Mouse (Mus musculus) kidney, adult 2 months (tissue): ENCODE data around the gene Fbxw25. TPM values are rescaled to one million over a fixed set of nuclear protein-coding genes. Genes with fewer than 3 reads are reported as not detected.
"Not testable (repeated sequence)": the region's sequence is repeated elsewhere in the genome, so short reads cannot be mapped to it uniquely, and the experiment has no call there.

Source experiments
- DNase-seq: peaks from one replicate; pipeline ENCODE4 v3.0.0; 2021
- H3K27ac ChIP-seq: fragments of 200-500 bp; 2 replicates; pipeline ENCODE4 v1.5.1; 2012; ENCODE audit warnings: low read depth, low read length, control low read depth, inconsistent platforms; ENCODE audit not compliant: insufficient read depth
- H3K27me3 ChIP-seq: fragments of 200-500 bp; replicated peaks from 2 replicates; pipeline ENCODE4 v1.6.1; 2012; ENCODE audit warnings: mild to moderate bottlenecking, moderate library complexity, low read length, inconsistent platforms; ENCODE audit not compliant: control insufficient read depth, insufficient read depth
- H3K36me3 ChIP-seq: fragments of 200-500 bp; 2 replicates; pipeline ENCODE4 v1.6.1; 2012; ENCODE audit warnings: mild to moderate bottlenecking, moderate library complexity, low read length, inconsistent platforms; ENCODE audit not compliant: control insufficient read depth, insufficient read depth
- H3K4me1 ChIP-seq: fragments of 200-500 bp; 2 replicates; pipeline ENCODE4 v1.6.1; 2011; ENCODE audit warnings: low read length; ENCODE audit not compliant: control insufficient read depth, insufficient read depth
- H3K4me3 ChIP-seq: fragments of 200-500 bp; 2 replicates; pipeline ENCODE4 v1.5.1; 2011; ENCODE audit warnings: mild to moderate bottlenecking, low read depth, low read length, control low read depth; ENCODE audit not compliant: insufficient read depth
- CTCF ChIP-seq: fragments of 200-500 bp; conservative IDR thresholded peaks from 2 replicates; pipeline ENCODE4 v1.5.1; 2011; ENCODE audit warnings: low read depth, mild to moderate bottlenecking, control low read depth, low read length, moderate library complexity, mixed read lengths; ENCODE audit not compliant: insufficient read depth, insufficient read length
- POLR2A ChIP-seq: fragments of 200-500 bp; IDR thresholded peaks from one replicate; pipeline ENCODE4 v1.6.1; 2011; ENCODE audit warnings: low read depth, low read length, control low read depth
- WGBS: fragments of 180-500 bp; shearing (Covaris S2); methylation state at CpG from one replicate; pipeline ENCODE4 v1.1.7; 2018; 5-methylcytosine and 5-hydroxymethylcytosine counted together
- polyA plus RNA-seq: library from polyadenylated mRNA; depleted of rRNA; stranded (reverse); fragments of >200 nt; gene quantifications from 2 replicates; pipeline ENCODE4 v1.2.3, GENCODE M21; 2012; rRNA removed

Gene Fbxw25
- not detected in 2 replicates for polyA plus RNA-seq

DNA sequence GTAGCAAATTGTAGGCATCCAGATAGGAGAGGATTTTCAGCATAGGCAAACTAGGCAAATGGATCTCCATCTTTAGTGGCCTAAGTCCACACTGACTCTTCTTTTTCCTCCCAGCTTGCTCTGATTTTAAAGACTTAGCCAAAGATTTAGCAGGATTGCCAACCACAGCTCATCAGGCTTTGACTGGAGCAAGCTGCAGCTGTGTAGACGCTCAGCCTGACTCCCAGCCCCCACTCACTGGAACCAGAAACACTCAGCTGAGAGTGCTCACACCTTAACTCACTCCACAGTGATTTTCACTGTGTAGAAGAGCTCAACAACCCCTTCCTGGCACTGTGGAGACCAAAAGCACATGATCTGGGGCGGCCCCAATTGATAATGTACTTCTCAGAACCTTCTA is at the start of gene Fbxw25:
Gene Fbxw25 (minus strand): TSS at position 101 of the 400 bp plus-strand sequence.
- H3K4me1 ChIP-seq, H3K27ac ChIP-seq, H3K27me3 ChIP-seq, H3K4me3 ChIP-seq, H3K36me3 ChIP-seq, DNase-seq: not testable (repeated sequence)
- 79% methylated on average over 2 of the region's 2 CpGs for WGBS

DNA sequence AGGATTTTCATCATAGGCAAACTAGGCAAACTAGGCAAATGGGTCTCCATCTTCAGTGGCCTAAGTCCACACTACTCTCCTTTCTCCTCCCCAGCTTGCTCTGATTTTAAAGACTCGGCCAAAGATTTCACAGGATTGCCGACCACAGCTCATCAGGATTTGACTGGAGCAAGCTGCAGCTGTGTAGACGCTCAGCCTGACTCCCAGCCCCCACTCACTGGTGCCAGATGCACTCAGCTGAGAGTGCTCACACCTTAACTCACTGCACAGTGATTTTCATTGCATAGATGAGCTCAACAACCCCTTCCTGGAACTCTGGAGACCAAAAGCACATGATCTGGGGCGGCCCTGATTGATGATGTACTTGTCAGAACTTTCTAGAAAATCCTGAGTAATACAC is 38.1 kb upstream of the Fbxw25 start, which contains the start of gene Fbxw18:
Gene Fbxw18 (minus strand): TSS at position 101 of the 400 bp plus-strand sequence.
- H3K36me3 ChIP-seq, H3K27me3 ChIP-seq: not testable (repeated sequence)

DNA sequence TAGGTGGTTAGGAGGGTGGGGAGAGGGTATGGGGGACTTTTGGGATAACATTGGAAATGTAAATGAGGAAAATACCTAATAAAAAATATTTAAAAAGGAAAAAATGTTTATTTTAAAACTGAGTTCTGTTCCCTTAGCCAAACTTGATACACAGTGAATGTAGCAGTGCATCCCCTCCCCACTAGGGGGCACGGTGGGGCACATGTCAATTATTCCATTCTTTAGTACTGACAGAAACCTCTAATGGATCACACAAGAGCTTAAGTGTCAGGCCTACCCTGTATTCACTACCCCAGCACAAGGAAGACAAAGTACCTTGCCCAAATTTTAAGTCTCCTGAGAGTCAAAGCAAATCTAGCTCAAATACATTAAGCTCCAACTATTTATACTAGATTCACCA is 20.8 kb upstream of the Fbxw25 start:
- peak; percentile 74 for TF ChIP-seq CTCF
- no peak for TF ChIP-seq POLR2A

More for the DNA sequence above, 38.1 kb upstream of the Fbxw25 start, which contains the start of gene Fbxw18:
- H3K27ac ChIP-seq, DNase-seq, H3K4me1 ChIP-seq, H3K4me3 ChIP-seq: not testable (repeated sequence)
- 80% methylated on average over 4 of the region's 4 CpGs for WGBS

DNA sequence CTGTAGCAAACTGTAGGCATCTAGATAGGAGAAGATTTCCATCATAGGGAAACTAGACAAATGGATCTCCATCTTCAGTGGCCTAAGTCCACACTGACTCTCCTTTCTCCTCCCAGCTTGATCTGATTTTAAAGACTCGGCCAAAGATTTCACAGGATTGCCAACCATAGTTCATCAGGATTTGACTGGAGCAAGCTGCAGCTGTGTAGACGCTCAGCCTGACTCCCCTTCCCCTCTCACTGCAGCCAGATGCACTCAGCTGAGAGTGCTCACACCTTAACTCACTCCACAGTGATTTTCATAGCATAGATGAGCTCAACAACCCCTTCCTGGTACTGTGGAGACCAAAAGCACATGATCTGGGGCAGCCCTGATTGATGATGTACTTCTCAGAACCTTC is 38.5 kb downstream of the Fbxw25 start, which contains the start of gene Fbxw24:
Gene Fbxw24 (minus strand): TSS at position 101 of the 400 bp plus-strand sequence.
- 88% methylated on average over 2 of the region's 2 CpGs for WGBS
- H3K4me1 ChIP-seq, H3K36me3 ChIP-seq, H3K4me3 ChIP-seq, H3K27me3 ChIP-seq, H3K27ac ChIP-seq, DNase-seq: not testable (repeated sequence)

More for the DNA sequence above, 20.8 kb upstream of the Fbxw25 start:
- no peaks in the 10 kb centered on the region for H3K4me1 ChIP-seq
- 8% methylated on average over 1 of the region's 1 CpGs for WGBS
- H3K27me3 ChIP-seq = no peaks in the 10 kb centered on the region
- no peaks in the 10 kb centered on the region for H3K36me3 ChIP-seq
- DNase-seq = peak; percentile 69
- no peak overlapping the region for H3K27ac ChIP-seq
- H3K4me3 ChIP-seq = no peak overlapping the region

DNA sequence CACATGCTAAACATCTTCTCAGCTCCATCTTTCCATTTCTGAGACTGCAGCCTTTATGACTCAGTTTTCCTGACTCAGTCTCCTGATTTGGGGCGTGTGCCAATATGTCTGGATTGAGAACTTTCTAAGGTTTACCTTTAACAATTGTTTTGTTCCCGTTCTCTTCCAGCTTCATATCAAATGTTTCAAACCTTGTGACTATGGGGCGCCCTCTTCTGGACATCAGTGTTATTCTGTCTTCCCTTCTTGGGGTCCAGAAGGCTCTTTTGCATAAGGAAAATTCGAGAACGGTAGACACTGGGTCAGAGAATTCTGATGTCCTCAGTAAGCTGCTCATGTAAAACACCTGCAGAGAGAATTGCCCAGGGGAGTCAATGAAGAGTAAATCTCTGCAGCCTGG is 57.6 kb downstream of the Fbxw25 start:
- H3K27ac ChIP-seq, H3K36me3 ChIP-seq, H3K4me3 ChIP-seq, H3K27me3 ChIP-seq, H3K4me1 ChIP-seq: not testable (repeated sequence)
- TF ChIP-seq CTCF = 0 out of 2 replicates have a peak, but pooled peaks have one; percentile 11
- 29% methylated on average over 5 of the region's 5 CpGs for WGBS
- DNase-seq = peak; percentile 51

DNA sequence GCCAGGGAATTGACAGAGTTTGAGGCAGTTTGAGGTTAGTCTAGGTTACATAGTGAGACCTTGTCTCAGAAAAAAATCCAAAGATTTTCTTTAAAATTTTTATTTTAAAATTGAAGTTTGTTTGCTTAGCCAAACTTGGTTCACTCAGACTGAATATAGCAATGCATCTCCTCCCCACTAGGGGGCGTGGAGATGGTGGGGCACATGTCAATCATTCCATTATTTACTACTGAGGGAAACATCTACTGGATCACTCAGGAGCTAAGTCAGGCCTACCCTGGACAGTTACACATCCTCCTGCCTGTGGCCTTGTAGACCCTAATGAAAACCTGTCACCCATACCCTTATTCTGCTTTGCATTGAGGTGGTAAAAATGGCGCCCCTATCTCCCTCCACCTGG is 62.3 kb downstream of the Fbxw25 start:
- 53% methylated on average over 2 of the region's 2 CpGs for WGBS
- H3K4me3 ChIP-seq, H3K36me3 ChIP-seq, H3K4me1 ChIP-seq, DNase-seq, H3K27me3 ChIP-seq, H3K27ac ChIP-seq: not testable (repeated sequence)
- TF ChIP-seq CTCF = 0 out of 2 replicates have a peak, but pooled peaks have one; percentile 28

DNA sequence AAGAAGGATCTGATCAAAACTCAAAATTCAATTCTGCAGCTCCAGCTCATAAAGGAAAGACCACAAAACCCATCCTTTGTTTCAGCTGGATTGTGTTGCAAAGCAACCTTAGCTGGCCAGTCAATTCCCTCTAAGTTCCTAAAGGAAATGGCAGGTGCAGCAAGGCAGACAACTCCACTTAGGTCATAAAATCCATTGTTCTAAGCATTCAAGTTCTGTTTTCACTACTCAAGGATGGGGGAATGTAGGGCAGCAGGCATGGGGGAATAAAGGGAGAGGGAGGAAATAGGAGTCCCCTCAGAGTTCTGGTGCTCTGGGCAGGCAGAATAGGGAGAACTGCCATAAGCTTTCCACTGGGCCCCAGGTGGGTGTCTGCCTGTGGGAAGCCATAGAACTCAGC is 67.2 kb downstream of the Fbxw25 start:
- no peak for TF ChIP-seq CTCF
- no peak for TF ChIP-seq POLR2A
- no peaks in the 10 kb centered on the region for H3K36me3 ChIP-seq
- no peak for DNase-seq
- no peaks in the 10 kb centered on the region for H3K4me1 ChIP-seq
- H3K27me3 ChIP-seq = no peaks in the 10 kb centered on the region
- H3K4me3 ChIP-seq = no peak overlapping the region
- H3K27ac ChIP-seq = no peak overlapping the region

Other genes starting within 250 kb of the Fbxw25 start
- gene Fbxw16, start 215.5 kb downstream of the Fbxw25 start, polyA plus RNA-seq = not detected in 2 replicates
- gene Fbxw19, start 168.8 kb downstream of the Fbxw25 start, polyA plus RNA-seq = not detected in 2 replicates
- gene Fbxw15, start 96.4 kb downstream of the Fbxw25 start, polyA plus RNA-seq = 0.61 and 0.67 TPM in 2 replicates
- gene Fbxw24, start 38.6 kb downstream of the Fbxw25 start, polyA plus RNA-seq = not detected in 2 replicates
- gene Fbxw18, start 38.0 kb upstream of the Fbxw25 start, polyA plus RNA-seq = 0.05 and 0.09 TPM in 2 replicates
- gene Fbxw26, start 81.4 kb upstream of the Fbxw25 start, polyA plus RNA-seq = not detected in 2 replicates
- gene Fbxw27, start 126.0 kb upstream of the Fbxw25 start, polyA plus RNA-seq = not detected in 2 replicates
- gene Spink8, start 147.6 kb upstream of the Fbxw25 start, polyA plus RNA-seq = 32.8 and 35.6 TPM in 2 replicates
- gene Nme6, start 168.1 kb upstream of the Fbxw25 start, polyA plus RNA-seq = 36.5 and 38.6 TPM in 2 replicates
- gene Camp, start 185.0 kb upstream of the Fbxw25 start, polyA plus RNA-seq = not detected in 2 replicates
- gene Cdc25a, start 210.9 kb upstream of the Fbxw25 start, polyA plus RNA-seq = 3.2 and 4.3 TPM in 2 replicates